ENCODE assay signal across 9 mouse cellular contexts in the genomic region with DNA sequence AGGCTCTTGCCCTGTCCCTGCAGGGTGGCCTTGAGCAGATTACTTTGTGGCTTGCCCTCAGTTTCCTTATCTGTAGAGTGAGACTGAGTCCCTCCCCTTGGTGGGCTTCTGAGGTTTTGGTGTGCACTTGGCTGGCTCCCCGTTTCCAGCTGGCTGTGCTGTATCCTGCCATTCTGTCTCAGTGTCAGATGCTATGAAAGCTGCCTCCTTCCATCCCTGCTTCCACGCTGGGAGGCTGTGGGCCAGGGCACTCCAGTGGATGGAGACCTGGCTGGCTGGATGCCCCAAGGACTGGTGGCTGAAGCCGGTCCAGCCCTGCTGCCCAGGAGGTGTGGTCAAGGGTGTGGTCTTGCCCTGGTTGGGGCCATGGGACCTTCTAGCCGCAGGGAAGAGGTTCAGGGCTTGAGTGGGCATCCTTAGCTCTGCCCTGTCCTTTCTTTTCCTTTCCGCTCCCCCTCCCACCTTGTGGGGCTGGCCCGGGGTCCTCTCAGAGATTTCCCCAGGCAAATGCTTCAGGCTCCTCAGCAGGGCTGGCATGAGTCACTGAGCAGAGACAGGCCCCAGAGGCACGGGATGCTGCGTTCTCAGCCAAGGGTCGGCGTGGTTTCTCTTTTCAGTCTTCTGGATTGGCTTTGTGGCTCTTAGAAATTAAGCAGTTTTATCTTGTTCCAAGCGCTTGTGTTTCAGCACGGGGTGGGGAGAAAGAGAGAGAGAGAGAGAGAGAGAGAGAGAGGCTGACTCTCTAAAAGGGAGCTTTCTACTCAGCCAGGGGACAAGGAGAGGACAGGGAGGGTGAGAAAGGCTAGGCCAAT. TPM values are rescaled to one million over a fixed set of nuclear protein-coding genes. Genes with fewer than 3 reads are reported as not detected.
A peak's percentile ranks its signal among the peaks of the same experiment; 100 is the strongest.
DNase-seq lines count a peak whose midpoint lies in the region; ATAC-seq and TF ChIP-seq lines count a peak whose summit lies in the region.
"Had no signal": no experiment of that assay in that cellular context is flagged by ENCODE, and none has a peak within 500 bp of the region (broad histone marks: within the 10 kb centered on the region; RNA-seq: fewer than 3 reads in every experiment).

No protein-coding gene starts in this region.

- peaks cover 20% of the 10 kb centered on the region for H3K4me1 ChIP-seq in liver, adult 2 months (ENCODE audit: control insufficient read depth, insufficient read depth, low read length)
- peaks cover 29% of the 10 kb centered on the region for H3K4me1 ChIP-seq in liver, embryonic 11.5 days (replicated peaks; ENCODE audit: control insufficient read depth, insufficient read depth, low read length)
- peaks cover 52% of the 10 kb centered on the region for H3K4me1 ChIP-seq in limb, embryonic 12.5 days (replicated peaks)

- 59% methylated on average over 12 of the region's 12 CpGs for WGBS in liver, adult 2 months
- WGBS in liver, embryonic 11.5 days: 31% methylated on average over 12 of the region's 12 CpGs
- 54% methylated on average over 12 of the region's 12 CpGs for WGBS in limb, embryonic 12.5 days

- peak; percentile 69 for DNase-seq in liver, adult 2 months (ENCODE audit: extremely low read depth, low read depth, low spot score)
- DNase-seq in liver, embryonic 11.5 days (ENCODE audit: low spot score): no peak
- DNase-seq in heart, postnatal 4 days: peak; percentile 64
- DNase-seq in spleen, adult 18-20 months: no peak
- no peak for DNase-seq in left cerebral cortex, adult 11 months (ENCODE audit: low spot score)
- no peak for DNase-seq in layer of hippocampus, adult 9-11 months

- H3K36me3 ChIP-seq in liver, adult 2 months (ENCODE audit: control insufficient read depth, insufficient read depth, low read length): no peaks in the 10 kb centered on the region
- H3K36me3 ChIP-seq in liver, embryonic 11.5 days (ENCODE audit: control insufficient read depth, insufficient read depth, low read length): no peaks in the 10 kb centered on the region
- no peaks in the 10 kb centered on the region for H3K36me3 ChIP-seq in limb, embryonic 12.5 days

- peaks cover 28% of the 10 kb centered on the region; the same call in 1 of the 2 replicates for H3K79me2 ChIP-seq in liver, adult 2 months (ENCODE audit: control insufficient read depth, insufficient read depth, low read length)

- H3K27me3 ChIP-seq in liver, adult 2 months (ENCODE audit: control insufficient read depth, insufficient read depth, low read length): no peaks in the 10 kb centered on the region
- peaks cover 11% of the 10 kb centered on the region for H3K27me3 ChIP-seq in liver, embryonic 11.5 days (replicated peaks; ENCODE audit: control insufficient read depth, insufficient read depth, low read length)
- H3K27me3 ChIP-seq in limb, embryonic 12.5 days: no peaks in the 10 kb centered on the region

- H3K9ac ChIP-seq in liver, adult 2 months (ENCODE audit: low read depth, low read length): no peak overlapping the region
- H3K9ac ChIP-seq in liver, embryonic 11.5 days (ENCODE audit: low read depth, low read length): no peak overlapping the region
- peak overlapping the region; percentile 32; the same call in 1 of the 2 replicates for H3K9ac ChIP-seq in limb, embryonic 12.5 days (replicated peaks)

- no peak for TF ChIP-seq CTCF in liver, adult 2 months (IDR thresholded peaks at IDR 0.05; ENCODE audit: low read depth, low read length)

- no peak overlapping the region for H3K27ac ChIP-seq in liver, adult 2 months (replicated peaks; ENCODE audit: insufficient read depth, low read depth, low read length)
- H3K27ac ChIP-seq in liver, embryonic 11.5 days (ENCODE audit: low read depth, low read length): no peak overlapping the region
- no peak overlapping the region for H3K27ac ChIP-seq in limb, embryonic 12.5 days

- no peaks in the 10 kb centered on the region for H3K9me3 ChIP-seq in liver, embryonic 11.5 days (ENCODE audit: control insufficient read depth, low read length)
- H3K9me3 ChIP-seq in limb, embryonic 12.5 days: no peaks in the 10 kb centered on the region

- no peak overlapping the region for H3K4me2 ChIP-seq in liver, embryonic 11.5 days
- peak overlapping the region; percentile 7; the same call in 1 of the 2 replicates for H3K4me2 ChIP-seq in limb, embryonic 12.5 days

- no peak overlapping the region for H3K4me3 ChIP-seq in liver, adult 2 months (ENCODE audit: insufficient read depth, low read depth, low read length)
- no peak overlapping the region for H3K4me3 ChIP-seq in liver, embryonic 11.5 days (ENCODE audit: low read depth, low read length)
- no peak overlapping the region for H3K4me3 ChIP-seq in limb, embryonic 12.5 days (replicated peaks)
- H3K4me3 ChIP-seq: heart, adult 2 months had no signal

- ATAC-seq in liver, embryonic 11.5 days (replicated peaks; ENCODE audit: low FRiP score): no peak
- ATAC-seq in common myeloid progenitor, adult 5-6 weeks (replicated peaks; ENCODE audit: low read depth, poor library complexity, severe bottlenecking): peak; percentile 79
- ATAC-seq in limb, embryonic 12.5 days (ENCODE audit: insufficient number of reproducible peaks, insufficient read depth, low FRiP score, low TSS enrichment, low read depth): peak; percentile 2; the same call in 1 of the 2 replicates

- TF ChIP-seq POLR2A in liver, adult 2 months (IDR thresholded peaks at IDR 0.05; ENCODE audit: extremely low read depth, insufficient read depth, low read length): no peak

RNA-seq across cellular contexts. Expression of a gene that starts 35.8 kb away (rescaled TPM):
- total RNA-seq in liver, adult 2 months (2014; rRNA removed): 18.8 and 20.7 TPM in 2 replicates
- polyA plus RNA-seq in liver, adult 2 months (2012; rRNA removed): 21.2 and 29.0 TPM in 2 replicates
- 111 and 117 TPM in 2 replicates for polyA plus RNA-seq in liver, embryonic 11.5 days (2014; fragmentation: Nextera tagmentation; extraction: Ambion mirVana)
- 123 and 130 TPM in 2 replicates for total RNA-seq in common myeloid progenitor, adult 5-6 weeks (2017)
- total RNA-seq in heart, postnatal 4 days (2021): 10 to 100 TPM; 76.7 to 77.4 TPM
- 230 and 234 TPM in 2 replicates for polyA plus RNA-seq in limb, embryonic 12.5 days (2016; fragmentation: Nextera tagmentation; extraction: Ambion mirVana)

Comparison
In these comparisons a context has a peak if more than half of its experiments do, and no peak if none do; other contexts are left out.
1. DNase-seq: peak in liver, adult 2 months (single experiment) and heart, postnatal 4 days (single experiment); none in liver, embryonic 11.5 days (single experiment), spleen, adult 18-20 months (0 of 2), left cerebral cortex, adult 11 months (single experiment) and layer of hippocampus, adult 9-11 months (single experiment).